Mouse (Mus musculus) c-Kit-positive CD71-positive TER-119-negative erythroid progenitor cells, embryonic 14.5 days (primary cell): ENCODE results near the gene Ubap2.
A peak's percentile ranks its signal among the peaks of the same experiment; 100 is the strongest.

Experiments used
- DNase-seq: peaks from one replicate; pipeline ENCODE4 v3.0.0-alpha.2; 2013; ENCODE audit warnings: low read depth

Gene Ubap2

GRCm38 (mm10) chr4:41274980-41275850 lies at the start of gene Ubap2:
Ubap2 (minus strand) TSS chr4:41275144.
- peak; percentile 99 for DNase-seq

GRCm38 (mm10) chr4:41320971-41321370 lies 46.0 kb upstream of the Ubap2 start:
- DNase-seq = no peak

- DNase-seq = no peak
Observed at GRCm38 (mm10) chr4:41318267-41318666, 43.3 kb upstream of the Ubap2 start.

- DNase-seq = no peak
Observed at GRCm38 (mm10) chr4:41315173-41315572, 40.2 kb upstream of the Ubap2 start.

GRCm38 (mm10) chr4:41314141-41315129 lies 39.5 kb upstream of the Ubap2 start, which contains the start of gene Dcaf12:
Dcaf12 (minus strand) TSS chr4:41314889.
- DNase-seq = peak; percentile 84

GRCm38 (mm10) chr4:41313722-41314121 lies 38.8 kb upstream of the Ubap2 start:
- DNase-seq = no peak

GRCm38 (mm10) chr4:41310567-41311563 lies 35.9 kb upstream of the Ubap2 start:
- DNase-seq = no peak

- DNase-seq = no peak
Observed at GRCm38 (mm10) chr4:41307406-41307805, 32.5 kb upstream of the Ubap2 start.

GRCm38 (mm10) chr4:41304302-41304701 lies 29.4 kb upstream of the Ubap2 start:
- DNase-seq = no peak

- no peak for DNase-seq
Observed at GRCm38 (mm10) chr4:41303671-41304070, 28.7 kb upstream of the Ubap2 start.

- DNase-seq = no peak
Observed at GRCm38 (mm10) chr4:41298976-41299375, 24.0 kb upstream of the Ubap2 start.

- DNase-seq = no peak
Observed at GRCm38 (mm10) chr4:41295960-41296359, 21.0 kb upstream of the Ubap2 start.

- no peak for DNase-seq
Observed at GRCm38 (mm10) chr4:41295507-41295906, 20.6 kb upstream of the Ubap2 start.

- DNase-seq = no peak
Observed at GRCm38 (mm10) chr4:41293907-41294306, 19.0 kb upstream of the Ubap2 start.

GRCm38 (mm10) chr4:41289802-41290201 lies 14.9 kb upstream of the Ubap2 start:
- DNase-seq = no peak

- no peak for DNase-seq
Observed at GRCm38 (mm10) chr4:41286420-41286819, 11.5 kb upstream of the Ubap2 start.

- no peak for DNase-seq
Observed at GRCm38 (mm10) chr4:41284087-41284486, 9.1 kb upstream of the Ubap2 start.

- DNase-seq = peak; percentile 15
Observed at GRCm38 (mm10) chr4:41275927-41276326, 983 bp upstream of the Ubap2 start.

- peak; percentile 30 for DNase-seq
Observed at GRCm38 (mm10) chr4:41274377-41274979, 466 bp downstream of the Ubap2 start.

GRCm38 (mm10) chr4:41268133-41268532 lies 6.8 kb downstream of the Ubap2 start:
- DNase-seq = no peak

GRCm38 (mm10) chr4:41266350-41266749 lies 8.6 kb downstream of the Ubap2 start:
- no peak for DNase-seq
